Mouse (Mus musculus): ENCODE results near the gene Wfikkn2. TPM values are rescaled to one million over a fixed set of nuclear protein-coding genes. Genes with fewer than 3 reads are reported as not detected.

The Wfikkn2 gene
- polyA plus RNA-seq, 1 experiment from 2014 or later: 6.5 TPM

Other genes starting within 250 kb of the Wfikkn2 start
- 43.4 and 51.5 TPM in 2 replicates for gene Spag9, start 249.9 kb downstream of the Wfikkn2 start, polyA plus RNA-seq (2015; fragmentation: Nextera tagmentation; extraction: Ambion mirVana)
- gene Tob1, start 34.6 kb downstream of the Wfikkn2 start, polyA plus RNA-seq (2015; fragmentation: Nextera tagmentation; extraction: Ambion mirVana): 37.8 and 38.1 TPM in 2 replicates
- 0.60 TPM in 1 of 2 replicates, not detected in the other for gene Gm21885, start 35.9 kb upstream of the Wfikkn2 start, polyA plus RNA-seq (2015; fragmentation: Nextera tagmentation; extraction: Ambion mirVana)
- 106 and 112 TPM in 2 replicates for gene Luc7l3, start 76.0 kb upstream of the Wfikkn2 start, polyA plus RNA-seq (2015; fragmentation: Nextera tagmentation; extraction: Ambion mirVana)
- 22.9 and 24.5 TPM in 2 replicates for gene Ankrd40, start 82.0 kb upstream of the Wfikkn2 start, polyA plus RNA-seq (2015; fragmentation: Nextera tagmentation; extraction: Ambion mirVana)
- 2.8 and 4.4 TPM in 2 replicates for gene Abcc3, start 147.0 kb upstream of the Wfikkn2 start, polyA plus RNA-seq (2015; fragmentation: Nextera tagmentation; extraction: Ambion mirVana)
- gene Cacna1g, start 228.2 kb upstream of the Wfikkn2 start, polyA plus RNA-seq (2015; fragmentation: Nextera tagmentation; extraction: Ambion mirVana): 29.1 and 30.3 TPM in 2 replicates
- gene Spata20, start 240.2 kb upstream of the Wfikkn2 start, polyA plus RNA-seq (2015; fragmentation: Nextera tagmentation; extraction: Ambion mirVana): 0.16 and 1.2 TPM in 2 replicates

Data from embryonic facial prominence, embryonic 15.5 days (tissue).